ENCODE assay signal across 8 mouse cellular contexts in genomic region chr17:84641893-84642292, GRCm38 (mm10). TPM values are rescaled to one million over a fixed set of nuclear protein-coding genes. Genes with fewer than 3 reads are reported as not detected.
DNase-seq lines count a peak whose midpoint lies in the region; ATAC-seq and TF ChIP-seq lines count a peak whose summit lies in the region.

No protein-coding gene starts in this region.

- no peak for TF ChIP-seq POLR2A in thymus, adult 2 months (IDR thresholded peaks at IDR 0.05; ENCODE audit: control insufficient read depth, extremely low read depth, insufficient read depth, low read length, poor library complexity)

- H3K9ac ChIP-seq in heart, embryonic 12.5 days, result no peak overlapping the region

- peaks cover 27% of the 10 kb centered on the region for H3K4me1 ChIP-seq in heart, embryonic 12.5 days (replicated peaks)
- H3K4me1 ChIP-seq in thymus, adult 2 months (replicated peaks; ENCODE audit: control insufficient read depth, insufficient read depth, low read length), result no peaks in the 10 kb centered on the region

- H3K4me2 ChIP-seq in heart, embryonic 12.5 days, result no peak overlapping the region

- H3K36me3 ChIP-seq in heart, embryonic 12.5 days, result no peaks in the 10 kb centered on the region
- no peaks in the 10 kb centered on the region for H3K36me3 ChIP-seq in thymus, adult 2 months (ENCODE audit: control insufficient read depth, insufficient read depth, low read length)

- H3K9me3 ChIP-seq in heart, embryonic 12.5 days (replicated peaks), result no peaks in the 10 kb centered on the region

- H3K4me3 ChIP-seq in heart, embryonic 12.5 days, result no peak overlapping the region
- H3K4me3 ChIP-seq in thymus, adult 2 months (ENCODE audit: control insufficient read depth, insufficient read depth, low read length), result no peak overlapping the region

- ATAC-seq in heart, embryonic 12.5 days (ENCODE audit: insufficient number of reproducible peaks, low FRiP score), result no peak

- peak; percentile 57 for DNase-seq in heart, adult 11 months
- peak; percentile 63 for DNase-seq in thymus, adult 2 months
- no peak for DNase-seq in thymus, adult 18-20 months
- peak; percentile 23 for DNase-seq in c-Kit-positive CD71-positive TER-119-negative erythroid progenitor cells, embryonic 14.5 days (ENCODE audit: low read depth)
- peak; percentile 41 to 47 for DNase-seq in layer of hippocampus, postnatal 14 days (ENCODE audit: low spot score in 2 of 2)
- DNase-seq in retina, postnatal 7 days (ENCODE audit: low read depth, low spot score), result peak; percentile 21
- no peak for DNase-seq in cerebellum, adult 8-10 months

- H3K27ac ChIP-seq in heart, embryonic 12.5 days (ENCODE audit: poor library complexity, severe bottlenecking), result no peak overlapping the region
- no peak overlapping the region for H3K27ac ChIP-seq in thymus, adult 2 months (ENCODE audit: control insufficient read depth, insufficient read depth, low read length)

- TF ChIP-seq CTCF in thymus, adult 2 months (IDR thresholded peaks at IDR 0.05; ENCODE audit: borderline replicate concordance, control insufficient read depth, extremely low read depth, insufficient read depth, low read length, poor library complexity), result no peak

- WGBS in heart, embryonic 12.5 days, result 30% methylated on average over 3 of the region's 3 CpGs
- WGBS in thymus, adult 2 months, result 48% methylated on average over 3 of the region's 3 CpGs

- H3K27me3 ChIP-seq in heart, embryonic 12.5 days (replicated peaks), result no peaks in the 10 kb centered on the region
- H3K27me3 ChIP-seq in thymus, adult 2 months (ENCODE audit: control insufficient read depth, insufficient read depth, low read length), result no peaks in the 10 kb centered on the region

RNA-seq across cellular contexts. Expression of gene Dync2li1, which starts 15.6 kb away (rescaled TPM):
- 9.6 and 10.1 TPM in 2 replicates for polyA plus RNA-seq in heart, embryonic 12.5 days (2016; fragmentation: Nextera tagmentation; extraction: Ambion mirVana)
- 0.84 and 1.1 TPM in 2 replicates for polyA plus RNA-seq in thymus, adult 2 months (2012; rRNA removed)
- 10 to 100 TPM; 21.7 to 23.5 TPM for total RNA-seq in layer of hippocampus, postnatal 14 days (2021)

RNA-seq across cellular contexts. Expression of gene Abcg8, which starts 34.2 kb away (rescaled TPM):
- polyA plus RNA-seq in heart, embryonic 12.5 days (2016; fragmentation: Nextera tagmentation; extraction: Ambion mirVana), result not detected in 2 replicates
- polyA plus RNA-seq in thymus, adult 2 months (2012; rRNA removed), result 0.65 and 0.74 TPM in 2 replicates
- not detected for total RNA-seq in layer of hippocampus, postnatal 14 days (2021)

RNA-seq across cellular contexts. Expression of gene Abcg5, which starts 40.9 kb away (rescaled TPM):
- 0.39 and 0.42 TPM in 2 replicates for polyA plus RNA-seq in heart, embryonic 12.5 days (2016; fragmentation: Nextera tagmentation; extraction: Ambion mirVana)
- 0.85 and 1.1 TPM in 2 replicates for polyA plus RNA-seq in thymus, adult 2 months (2012; rRNA removed)
- not detected for total RNA-seq in layer of hippocampus, postnatal 14 days (2021)

Comparison
In these comparisons a context has a peak if more than half of its experiments do, and no peak if none do; other contexts are left out.
1. DNase-seq: peak in heart, adult 11 months (single experiment), thymus, adult 2 months (single experiment), c-Kit-positive CD71-positive TER-119-negative erythroid progenitor cells, embryonic 14.5 days (single experiment), layer of hippocampus, postnatal 14 days (2 of 2) and retina, postnatal 7 days (single experiment); none in thymus, adult 18-20 months (0 of 2) and cerebellum, adult 8-10 months (single experiment).